In genomic region chr2:93286321-93286720, GRCm38 (mm10) we compare ENCODE assay signal across 17 mouse cellular contexts. TPM values are rescaled to one million over a fixed set of nuclear protein-coding genes. Genes with fewer than 3 reads are reported as not detected.
A peak's percentile ranks its signal among the peaks of the same experiment; 100 is the strongest.
DNase-seq lines count a peak whose midpoint lies in the region; ATAC-seq lines count a peak whose summit lies in the region.
"Had no signal": no experiment of that assay in that cellular context is flagged by ENCODE, and none has a peak within 500 bp of the region (broad histone marks: within the 10 kb centered on the region; RNA-seq: fewer than 3 reads in every experiment).

No protein-coding gene starts in this region.

- no peaks in the 10 kb centered on the region for H3K27me3 ChIP-seq in neural tube, embryonic 11.5 days (ENCODE audit: control insufficient read depth, insufficient read depth, low read length)
- H3K27me3 ChIP-seq in forebrain, embryonic 16.5 days (replicated peaks; ENCODE audit: control insufficient read depth, insufficient read depth, low read length), result no peaks in the 10 kb centered on the region
- no peaks in the 10 kb centered on the region for H3K27me3 ChIP-seq in limb, embryonic 12.5 days
- no peaks in the 10 kb centered on the region for H3K27me3 ChIP-seq in stomach, embryonic 16.5 days (ENCODE audit: control insufficient read depth, insufficient read depth, low read length)
- H3K27me3 ChIP-seq: embryonic facial prominence, embryonic 15.5 days; Patski had no signal

- peak overlapping the region; percentile 79 for H3K27ac ChIP-seq in neural tube, embryonic 11.5 days (ENCODE audit: low read depth, low read length)
- H3K27ac ChIP-seq in forebrain, embryonic 16.5 days (ENCODE audit: low read length), result peak overlapping the region; percentile 88
- H3K27ac ChIP-seq in limb, embryonic 12.5 days, result 0 out of 2 replicates have a peak overlapping the region, but pooled peaks have one; percentile 41
- no peak overlapping the region for H3K27ac ChIP-seq in stomach, embryonic 16.5 days (ENCODE audit: low read length)
- H3K27ac ChIP-seq: embryonic facial prominence, embryonic 15.5 days had no signal

- peaks cover 82% of the 10 kb centered on the region for H3K4me1 ChIP-seq in neural tube, embryonic 11.5 days (ENCODE audit: control insufficient read depth, insufficient read depth, low read length)
- H3K4me1 ChIP-seq in forebrain, embryonic 16.5 days (replicated peaks; ENCODE audit: control insufficient read depth, insufficient read depth, low read length), result peaks cover 51% of the 10 kb centered on the region
- H3K4me1 ChIP-seq in limb, embryonic 12.5 days (replicated peaks), result peaks cover 71% of the 10 kb centered on the region
- peaks cover 43% of the 10 kb centered on the region for H3K4me1 ChIP-seq in stomach, embryonic 16.5 days (ENCODE audit: control insufficient read depth, insufficient read depth, low read length)

- DNase-seq in neural tube, embryonic 11.5 days (ENCODE audit: low spot score), result no peak
- no peak for DNase-seq in neural tube, embryonic 10.5 days (ENCODE audit: extremely low spot score, low spot score)
- DNase-seq in adrenal gland, adult 2 months, result no peak
- DNase-seq in gastrocnemius, adult 18-20 months (ENCODE audit: low spot score), result no peak
- no peak for DNase-seq in kidney, postnatal 14 days
- DNase-seq: adrenal gland, postnatal 36 days; gastrocnemius, postnatal 10 days; liver, postnatal 0 days; thymus, postnatal 14 days had no signal

- no peaks in the 10 kb centered on the region for H3K9me3 ChIP-seq in neural tube, embryonic 11.5 days (ENCODE audit: control insufficient read depth, low read length)
- no peaks in the 10 kb centered on the region for H3K9me3 ChIP-seq in forebrain, embryonic 16.5 days (ENCODE audit: control insufficient read depth, low read length)
- H3K9me3 ChIP-seq in limb, embryonic 12.5 days, result no peaks in the 10 kb centered on the region
- H3K9me3 ChIP-seq in stomach, embryonic 16.5 days (replicated peaks; ENCODE audit: control insufficient read depth, low read length), result no peaks in the 10 kb centered on the region
- H3K9me3 ChIP-seq: embryonic facial prominence, embryonic 15.5 days had no signal

- ATAC-seq in neural tube, embryonic 11.5 days (ENCODE audit: insufficient read depth, low FRiP score, low TSS enrichment), result no peak
- peak; percentile 14 for ATAC-seq in forebrain, embryonic 16.5 days
- ATAC-seq in limb, embryonic 12.5 days (ENCODE audit: insufficient number of reproducible peaks, insufficient read depth, low FRiP score, low TSS enrichment, low read depth), result no peak
- no peak for ATAC-seq in stomach, embryonic 16.5 days (ENCODE audit: insufficient read depth, low FRiP score)
- ATAC-seq: CD4-positive, CD25-positive, alpha-beta regulatory T cell, adult 4 months; liver, postnatal 0 days; Patski had no signal

- H3K9ac ChIP-seq in neural tube, embryonic 11.5 days (ENCODE audit: low read length), result peak overlapping the region; percentile 22; the same call in 1 of the 2 replicates
- 0 out of 2 replicates have a peak overlapping the region, but pooled peaks have one; percentile 31 for H3K9ac ChIP-seq in forebrain, embryonic 16.5 days (replicated peaks; ENCODE audit: low read depth, low read length)
- no peak overlapping the region for H3K9ac ChIP-seq in limb, embryonic 12.5 days (replicated peaks)
- H3K9ac ChIP-seq in stomach, embryonic 16.5 days (ENCODE audit: low read length), result 0 out of 2 replicates have a peak overlapping the region, but pooled peaks have one; percentile 24
- H3K9ac ChIP-seq: embryonic facial prominence, embryonic 15.5 days; liver, postnatal 0 days had no signal

- H3K4me3 ChIP-seq in neural tube, embryonic 11.5 days (ENCODE audit: low read depth, low read length), result no peak overlapping the region
- H3K4me3 ChIP-seq in forebrain, embryonic 16.5 days (replicated peaks; ENCODE audit: low read length), result no peak overlapping the region
- H3K4me3 ChIP-seq in limb, embryonic 12.5 days (replicated peaks), result no peak overlapping the region
- H3K4me3 ChIP-seq in stomach, embryonic 16.5 days (replicated peaks; ENCODE audit: low read length), result no peak overlapping the region
- H3K4me3 ChIP-seq: embryonic facial prominence, embryonic 15.5 days; layer of hippocampus, adult 2 months had no signal

- 43% methylated on average over 1 of the region's 2 CpGs for WGBS in neural tube, embryonic 11.5 days
- 36% methylated on average over 2 of the region's 2 CpGs for WGBS in forebrain, embryonic 16.5 days
- 55% methylated on average over 1 of the region's 2 CpGs for WGBS in limb, embryonic 12.5 days
- WGBS in stomach, embryonic 16.5 days, result 57% methylated on average over 1 of the region's 2 CpGs

- no peaks in the 10 kb centered on the region for H3K36me3 ChIP-seq in neural tube, embryonic 11.5 days (ENCODE audit: control insufficient read depth, insufficient read depth, low read length)
- no peaks in the 10 kb centered on the region for H3K36me3 ChIP-seq in forebrain, embryonic 16.5 days (ENCODE audit: control insufficient read depth, insufficient read depth)
- H3K36me3 ChIP-seq in limb, embryonic 12.5 days, result no peaks in the 10 kb centered on the region
- H3K36me3 ChIP-seq in stomach, embryonic 16.5 days (ENCODE audit: control insufficient read depth, insufficient read depth, low read length), result no peaks in the 10 kb centered on the region
- H3K36me3 ChIP-seq: embryonic facial prominence, embryonic 15.5 days had no signal

- H3K4me2 ChIP-seq in neural tube, embryonic 11.5 days (ENCODE audit: low read depth), result no peak overlapping the region
- H3K4me2 ChIP-seq in forebrain, embryonic 16.5 days (ENCODE audit: low read length), result no peak overlapping the region
- H3K4me2 ChIP-seq in limb, embryonic 12.5 days, result no peak overlapping the region
- no peak overlapping the region for H3K4me2 ChIP-seq in stomach, embryonic 16.5 days (ENCODE audit: low read depth, low read length)
- H3K4me2 ChIP-seq: embryonic facial prominence, embryonic 15.5 days had no signal

RNA-seq across cellular contexts. Expression of gene Tspan18, which starts 48.0 kb away (rescaled TPM):
- polyA plus RNA-seq in neural tube, embryonic 11.5 days (2014; fragmentation: Nextera tagmentation; extraction: Ambion mirVana), result 71.9 and 72.3 TPM in 2 replicates
- polyA plus RNA-seq in forebrain, embryonic 16.5 days (2015; fragmentation: Nextera tagmentation; extraction: Ambion mirVana), result 14.8 and 17.0 TPM in 2 replicates
- 16.4 and 16.9 TPM in 2 replicates for polyA plus RNA-seq in limb, embryonic 12.5 days (2016; fragmentation: Nextera tagmentation; extraction: Ambion mirVana)
- polyA plus RNA-seq in stomach, embryonic 16.5 days (2015; fragmentation: Nextera tagmentation; extraction: Ambion mirVana), result 15.3 and 17.0 TPM in 2 replicates
- 10 to 100 TPM; 48.1 to 57.7 TPM for total RNA-seq in adrenal gland, adult 2 months (2021)
- 156 and 192 TPM in 2 replicates for polyA plus RNA-seq in adrenal gland, adult 2 months (2012; rRNA removed)
- total RNA-seq in gastrocnemius, adult 18-20 months (2021), result 1 to 10 TPM; 1.1 to 1.6 TPM
- total RNA-seq: hematopoietic stem cell, adult 5-6 weeks had no signal
